Mouse (Mus musculus) cerebellum, adult 8-10 months (tissue): ENCODE data around the gene Cfap97d1.
A peak's percentile ranks its signal among the peaks of the same experiment; 100 is the strongest.

Experiments used
- DNase-seq: peaks from one replicate; pipeline ENCODE4 v3.0.0; 2022

The Cfap97d1 gene

GRCm38 (mm10) chr11:102040138-102040524 lies 56.1 kb downstream of the Cfap97d1 start:
- DNase-seq, result peak; percentile 90

- DNase-seq, result no peak
Observed at GRCm38 (mm10) chr11:102040646-102041045, 56.6 kb downstream of the Cfap97d1 start.

GRCm38 (mm10) chr11:102041350-102041949 lies 57.4 kb downstream of the Cfap97d1 start, which contains the start of gene Cd300lg:
Cd300lg (plus strand) TSS chr11:102041509.
- no peak for DNase-seq
